Mouse (Mus musculus): Measurements from ENCODE around the gene Arhgap17. TPM values are rescaled to one million over a fixed set of nuclear protein-coding genes. Genes with fewer than 3 reads are reported as not detected.

The Arhgap17 gene
- polyA plus RNA-seq, 1 experiment = 38.3 TPM

DNA sequence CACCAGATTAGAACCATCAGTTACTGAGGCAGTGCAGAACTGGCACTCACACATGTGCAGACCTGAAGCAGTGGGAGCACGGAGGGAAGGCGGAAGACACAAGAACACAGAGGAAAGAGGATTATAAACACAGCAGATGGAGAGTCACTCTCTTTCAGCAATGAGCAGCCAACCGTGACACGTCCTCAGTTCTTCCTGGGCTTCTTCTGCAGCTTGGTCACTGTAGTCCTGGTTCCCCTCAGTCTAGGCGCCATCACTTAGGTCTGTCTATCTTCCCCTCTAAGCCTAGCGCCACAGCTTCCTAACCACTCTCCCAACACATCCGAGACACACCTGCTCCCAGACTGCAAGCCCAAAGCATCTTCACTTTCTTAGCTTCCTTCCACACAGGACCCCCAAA lies 10.6 kb downstream of the Arhgap17 start:
- TF ChIP-seq CTCF (IDR thresholded peaks at IDR 0.05; ENCODE audit: control insufficient read depth, insufficient read depth, low read length) (no peak), POLR2A (IDR thresholded peaks at IDR 0.05; ENCODE audit: borderline replicate concordance, control insufficient read depth, low read depth, low read length) (no peak)
- WGBS = 80% methylated on average over 7 of the region's 7 CpGs
- Histone ChIP-seq H3K4me1 (ENCODE audit: control insufficient read depth, insufficient read depth, low read length) (peaks cover 6% of the 10 kb centered on the region), H3K27ac (ENCODE audit: control insufficient read depth, insufficient read depth, low read depth, low read length, poor library complexity) (no peak overlapping the region), H3K4me3 (replicated peaks; ENCODE audit: control insufficient read depth, low read depth, low read length) (no peak overlapping the region)

DNA sequence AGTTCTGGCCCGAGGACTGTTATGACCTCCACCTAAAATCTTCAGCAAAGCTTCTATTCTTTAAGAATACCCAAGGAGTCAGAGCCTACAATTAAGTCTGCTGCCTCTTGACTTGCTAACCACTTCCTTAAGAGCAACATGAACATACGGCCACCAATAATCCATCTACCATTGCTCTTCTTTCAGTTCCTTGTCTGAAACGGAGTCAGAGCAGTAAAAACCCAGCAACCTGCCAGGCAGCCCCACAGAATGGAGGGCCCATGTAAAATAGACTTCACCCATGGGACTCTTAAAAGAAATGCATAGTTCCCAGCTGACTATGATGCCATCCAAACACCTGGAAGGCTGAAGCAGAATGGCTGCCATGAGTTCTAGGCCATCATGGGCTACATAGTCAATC lies 13.6 kb downstream of the Arhgap17 start:
- H3K4me3 ChIP-seq (replicated peaks; ENCODE audit: control insufficient read depth, low read depth, low read length) = no peak overlapping the region
- H3K4me1 ChIP-seq (ENCODE audit: control insufficient read depth, insufficient read depth, low read length) = peaks cover 6% of the 10 kb centered on the region
- TF ChIP-seq POLR2A (IDR thresholded peaks at IDR 0.05; ENCODE audit: borderline replicate concordance, control insufficient read depth, low read depth, low read length) (no peak), CTCF (IDR thresholded peaks at IDR 0.05; ENCODE audit: control insufficient read depth, insufficient read depth, low read length) (no peak)
- no peak overlapping the region for H3K27ac ChIP-seq (ENCODE audit: control insufficient read depth, insufficient read depth, low read depth, low read length, poor library complexity)
- WGBS = 45% methylated on average over 3 of the region's 3 CpGs

DNA sequence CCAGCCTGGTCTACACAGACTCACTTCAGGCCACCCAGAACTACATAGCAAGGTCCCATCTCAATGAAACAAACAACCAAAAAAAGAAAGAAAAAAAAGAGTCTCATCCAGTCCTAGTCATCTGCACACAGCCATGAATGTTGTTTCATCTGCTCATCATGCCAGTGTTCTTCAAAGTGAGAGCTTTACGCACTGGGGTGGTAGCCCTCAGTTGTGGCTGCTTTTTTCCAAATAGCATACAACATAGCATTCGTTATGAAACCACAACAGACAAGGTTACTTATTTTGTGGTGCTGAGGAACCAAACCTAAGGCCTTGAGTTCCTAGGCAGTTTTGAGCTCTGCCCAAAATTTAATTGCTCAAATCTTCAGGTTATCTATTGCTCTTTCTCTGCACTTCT lies 14.9 kb downstream of the Arhgap17 start:
- no peak overlapping the region for H3K4me3 ChIP-seq (replicated peaks; ENCODE audit: control insufficient read depth, low read depth, low read length)
- H3K4me1 ChIP-seq (ENCODE audit: control insufficient read depth, insufficient read depth, low read length) = peaks cover 8% of the 10 kb centered on the region
- no peak for TF ChIP-seq POLR2A (IDR thresholded peaks at IDR 0.05; ENCODE audit: borderline replicate concordance, control insufficient read depth, low read depth, low read length)
- no peak for TF ChIP-seq CTCF (IDR thresholded peaks at IDR 0.05; ENCODE audit: control insufficient read depth, insufficient read depth, low read length)
- 30% methylated on average over 2 of the region's 2 CpGs for WGBS
- H3K27ac ChIP-seq (ENCODE audit: control insufficient read depth, insufficient read depth, low read depth, low read length, poor library complexity) = no peak overlapping the region

DNA sequence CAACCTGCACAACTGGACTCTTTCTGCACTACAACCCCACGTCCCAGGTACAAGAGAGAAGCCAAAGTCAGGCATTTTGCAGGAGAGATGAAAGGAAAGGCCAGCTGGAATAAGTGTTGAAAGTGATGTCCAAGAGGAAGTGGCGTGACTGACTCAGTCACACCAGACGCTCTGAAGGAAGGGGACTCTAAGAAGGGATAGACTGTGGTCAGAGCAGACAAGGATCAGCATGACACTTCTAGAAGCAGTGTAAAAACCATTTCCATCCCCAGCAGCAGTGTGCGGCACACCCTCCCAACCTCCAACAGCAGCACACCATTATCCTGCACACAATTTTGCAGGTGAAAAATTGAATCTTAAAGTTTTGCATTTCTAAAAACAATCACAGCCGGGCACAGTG lies 15.3 kb downstream of the Arhgap17 start:
- peaks cover 8% of the 10 kb centered on the region for H3K4me1 ChIP-seq (ENCODE audit: control insufficient read depth, insufficient read depth, low read length)
- no peak overlapping the region for H3K27ac ChIP-seq (ENCODE audit: control insufficient read depth, insufficient read depth, low read depth, low read length, poor library complexity)
- no peak overlapping the region for H3K4me3 ChIP-seq (replicated peaks; ENCODE audit: control insufficient read depth, low read depth, low read length)
- no peak for TF ChIP-seq POLR2A (IDR thresholded peaks at IDR 0.05; ENCODE audit: borderline replicate concordance, control insufficient read depth, low read depth, low read length)
- no peak for TF ChIP-seq CTCF (IDR thresholded peaks at IDR 0.05; ENCODE audit: control insufficient read depth, insufficient read depth, low read length)
- WGBS = 38% methylated on average over 5 of the region's 5 CpGs

DNA sequence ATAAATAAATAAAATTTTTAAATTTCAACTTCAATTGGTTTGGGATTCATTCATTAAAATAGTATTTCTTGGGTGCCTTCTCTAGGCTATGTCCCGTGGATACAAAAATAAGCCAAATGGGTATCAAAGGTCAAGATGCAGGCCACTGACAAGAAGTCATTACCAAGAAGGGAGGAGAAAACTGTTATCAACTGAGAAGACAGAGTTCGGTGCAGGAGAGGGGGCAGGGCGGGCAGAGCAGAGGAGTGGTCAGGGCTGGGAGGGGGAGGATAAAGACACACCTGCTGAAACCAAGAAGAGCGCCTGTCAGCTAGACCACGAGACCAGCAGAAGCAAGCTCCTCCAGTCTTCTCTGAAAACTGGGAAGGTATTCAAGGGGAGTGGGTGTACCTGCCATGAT lies 15.8 kb downstream of the Arhgap17 start:
- WGBS = 49% methylated on average over 5 of the region's 5 CpGs
- H3K4me1 ChIP-seq (ENCODE audit: control insufficient read depth, insufficient read depth, low read length) = peaks cover 8% of the 10 kb centered on the region
- H3K4me3 ChIP-seq (replicated peaks; ENCODE audit: control insufficient read depth, low read depth, low read length) = no peak overlapping the region
- no peak overlapping the region for H3K27ac ChIP-seq (ENCODE audit: control insufficient read depth, insufficient read depth, low read depth, low read length, poor library complexity)
- TF ChIP-seq POLR2A (IDR thresholded peaks at IDR 0.05; ENCODE audit: borderline replicate concordance, control insufficient read depth, low read depth, low read length) (no peak), CTCF (IDR thresholded peaks at IDR 0.05; ENCODE audit: control insufficient read depth, insufficient read depth, low read length) (no peak)

DNA sequence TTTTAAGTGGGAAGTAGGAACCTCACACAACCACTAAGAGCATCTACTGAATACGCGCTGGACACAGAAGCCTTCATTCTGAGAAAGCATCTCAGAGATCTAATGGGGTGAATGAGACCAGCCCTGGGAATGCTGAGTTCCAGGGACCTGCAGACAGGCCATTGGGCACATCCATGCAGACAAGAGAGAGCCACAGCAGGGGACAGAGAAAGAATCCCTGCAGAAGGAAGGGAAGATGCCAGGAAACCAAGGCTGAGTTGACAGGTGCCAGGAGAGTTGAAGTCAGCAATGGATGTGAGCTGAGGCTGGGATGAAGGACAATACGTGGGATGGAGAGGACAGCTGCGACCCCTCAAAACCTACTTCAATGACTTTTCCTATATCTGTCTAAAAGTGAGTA lies 16.6 kb downstream of the Arhgap17 start:
- TF ChIP-seq POLR2A (IDR thresholded peaks at IDR 0.05; ENCODE audit: borderline replicate concordance, control insufficient read depth, low read depth, low read length) (no peak), CTCF (IDR thresholded peaks at IDR 0.05; ENCODE audit: control insufficient read depth, insufficient read depth, low read length) (no peak)
- Histone ChIP-seq H3K4me1 (ENCODE audit: control insufficient read depth, insufficient read depth, low read length) (peaks cover 8% of the 10 kb centered on the region), H3K4me3 (replicated peaks; ENCODE audit: control insufficient read depth, low read depth, low read length) (no peak overlapping the region), H3K27ac (ENCODE audit: control insufficient read depth, insufficient read depth, low read depth, low read length, poor library complexity) (no peak overlapping the region)
- WGBS = 98% methylated on average over 4 of the region's 4 CpGs

DNA sequence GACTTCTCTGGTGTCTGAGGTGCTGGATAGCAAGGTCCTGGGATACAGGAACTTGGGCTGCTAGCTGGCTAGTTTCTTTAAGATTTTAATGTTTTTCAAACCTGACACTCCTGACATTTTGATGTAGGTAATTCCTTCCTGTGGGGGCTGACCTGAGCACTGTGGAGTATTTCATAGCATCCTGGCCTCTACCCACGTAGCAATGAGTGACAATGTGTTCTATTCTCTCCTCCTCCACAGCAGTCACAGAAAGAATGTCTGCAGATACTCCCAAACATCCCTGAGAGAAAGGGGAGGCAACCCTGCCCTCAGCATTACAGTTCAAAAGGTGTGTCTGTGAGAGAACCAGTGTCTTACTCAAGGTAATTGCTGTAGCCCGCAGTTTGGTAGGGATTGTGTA lies 19.5 kb downstream of the Arhgap17 start:
- Histone ChIP-seq H3K27ac (ENCODE audit: control insufficient read depth, insufficient read depth, low read depth, low read length, poor library complexity) (no peak overlapping the region), H3K4me1 (ENCODE audit: control insufficient read depth, insufficient read depth, low read length) (peaks cover 8% of the 10 kb centered on the region), H3K4me3 (replicated peaks; ENCODE audit: control insufficient read depth, low read depth, low read length) (no peak overlapping the region)
- TF ChIP-seq CTCF (IDR thresholded peaks at IDR 0.05; ENCODE audit: control insufficient read depth, insufficient read depth, low read length) (no peak), POLR2A (IDR thresholded peaks at IDR 0.05; ENCODE audit: borderline replicate concordance, control insufficient read depth, low read depth, low read length) (no peak)
- WGBS = 65% methylated on average over 2 of the region's 2 CpGs

DNA sequence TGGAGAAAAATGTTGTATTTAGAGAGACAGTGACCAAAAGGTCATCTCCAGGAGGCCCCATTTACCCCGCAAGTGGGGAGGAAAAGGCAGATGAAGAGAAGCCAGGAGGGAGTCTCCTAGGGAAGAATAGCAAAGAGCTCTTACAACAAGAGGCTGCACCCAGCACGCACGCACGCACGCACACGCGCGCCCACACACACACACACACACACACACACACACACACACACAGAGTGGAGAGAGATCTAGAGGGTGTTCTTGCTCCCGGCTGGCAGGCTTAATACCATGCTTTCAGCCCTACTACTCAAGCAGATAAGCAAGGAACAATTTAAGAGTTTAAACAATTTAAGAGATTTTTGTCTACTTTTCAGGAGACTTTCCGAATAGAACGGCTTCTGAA lies 19.9 kb downstream of the Arhgap17 start:
- 90% methylated on average over 11 of the region's 11 CpGs for WGBS
- Histone ChIP-seq H3K4me1 (ENCODE audit: control insufficient read depth, insufficient read depth, low read length) (peaks cover 8% of the 10 kb centered on the region), H3K27ac (ENCODE audit: control insufficient read depth, insufficient read depth, low read depth, low read length, poor library complexity) (no peak overlapping the region), H3K4me3 (replicated peaks; ENCODE audit: control insufficient read depth, low read depth, low read length) (no peak overlapping the region)
- TF ChIP-seq CTCF (IDR thresholded peaks at IDR 0.05; ENCODE audit: control insufficient read depth, insufficient read depth, low read length) (no peak), POLR2A (IDR thresholded peaks at IDR 0.05; ENCODE audit: borderline replicate concordance, control insufficient read depth, low read depth, low read length) (no peak)

DNA sequence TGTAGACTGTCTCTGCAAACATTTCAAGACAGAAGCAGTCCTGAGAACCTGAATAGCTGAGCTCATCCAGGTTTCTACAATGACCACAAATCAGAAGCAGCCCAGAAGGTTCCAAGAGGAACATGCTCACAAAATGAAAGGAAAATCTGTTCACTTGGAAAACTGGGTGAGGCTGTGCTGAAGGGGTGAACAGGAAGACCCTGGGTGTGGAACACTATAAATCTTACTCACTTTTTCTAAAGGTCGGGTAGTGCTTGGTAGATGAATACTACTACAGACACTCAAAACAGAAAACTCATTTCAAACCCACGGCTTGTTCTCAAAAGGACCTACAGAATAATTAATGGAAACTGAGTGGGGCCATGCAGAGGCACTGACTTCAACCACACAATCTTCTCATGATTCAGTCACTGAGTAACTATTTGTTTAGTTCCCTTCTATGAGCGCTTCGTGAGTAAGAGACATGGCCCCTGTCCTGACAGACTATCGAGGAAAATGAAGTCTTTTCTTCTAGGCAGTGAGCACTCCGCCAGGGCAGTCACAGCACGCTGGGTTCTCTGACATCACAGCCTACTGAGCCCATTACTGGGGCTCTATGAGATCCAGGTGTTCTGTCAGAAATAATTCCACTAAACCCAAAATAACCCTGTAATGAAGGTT lies 23.0 kb downstream of the Arhgap17 start:
- WGBS = 79% methylated on average over 7 of the region's 7 CpGs
- H3K4me3 ChIP-seq (replicated peaks; ENCODE audit: control insufficient read depth, low read depth, low read length) = no peak overlapping the region
- H3K27ac ChIP-seq (ENCODE audit: control insufficient read depth, insufficient read depth, low read depth, low read length, poor library complexity) = no peak overlapping the region
- no peak for TF ChIP-seq POLR2A (IDR thresholded peaks at IDR 0.05; ENCODE audit: borderline replicate concordance, control insufficient read depth, low read depth, low read length)
- TF ChIP-seq CTCF (IDR thresholded peaks at IDR 0.05; ENCODE audit: control insufficient read depth, insufficient read depth, low read length) = no peak
- peaks cover 2% of the 10 kb centered on the region for H3K4me1 ChIP-seq (ENCODE audit: control insufficient read depth, insufficient read depth, low read length)
